Mouse (Mus musculus) adrenal gland, adult (tissue): ENCODE measurements around the gene Tns1.

Experiments used
- DNase-seq, 2 experiments: peaks; one replicate each; pipeline ENCODE4 v3.0.0; 2022 to 2023; ENCODE audit warnings: low spot score in 1 of 2; ENCODE audit not compliant: inconsistent age in 2 of 2

The Tns1 gene

DNA sequence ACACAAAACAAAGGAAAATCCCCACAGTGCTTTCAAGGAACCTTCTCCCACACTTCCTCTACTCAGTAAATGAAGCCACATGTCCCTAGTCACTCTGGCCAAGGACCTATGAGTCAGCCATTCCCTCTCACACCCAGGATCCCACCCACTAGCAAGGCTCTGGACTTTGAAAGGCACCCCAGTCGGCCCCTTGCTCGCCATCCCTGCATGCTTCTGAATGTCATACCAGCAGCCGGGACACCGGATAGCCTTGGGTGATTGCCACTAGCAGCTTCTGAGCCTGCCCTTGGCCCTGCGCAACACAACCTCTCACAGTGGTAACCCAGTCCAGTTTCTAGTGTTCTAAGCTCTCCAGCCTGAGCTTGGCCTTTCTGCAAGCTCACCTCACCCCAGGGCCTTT lies 58.2 kb downstream of the Tns1 start:
- peak; percentile 90 to 96 for DNase-seq

DNA sequence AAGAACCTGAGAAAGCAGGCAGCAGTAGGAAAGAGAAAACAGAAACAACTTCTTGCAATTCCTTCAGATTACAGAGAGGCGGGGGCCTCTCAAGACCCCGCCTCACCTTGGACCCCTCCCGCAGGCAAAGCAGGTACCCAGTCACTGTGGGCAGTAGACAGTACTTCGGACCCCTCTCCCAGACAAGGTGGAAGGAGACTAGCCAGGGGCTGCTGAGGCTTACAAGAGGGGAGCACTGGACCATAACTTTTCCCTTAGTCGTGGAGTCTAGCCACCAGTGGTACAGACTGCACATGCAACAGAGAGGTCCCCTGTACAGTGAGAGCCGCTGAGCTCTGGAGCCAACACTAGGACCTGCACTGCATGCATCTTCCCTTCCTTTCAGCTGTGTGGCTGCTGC lies 64.2 kb downstream of the Tns1 start:
- DNase-seq = no peak

DNA sequence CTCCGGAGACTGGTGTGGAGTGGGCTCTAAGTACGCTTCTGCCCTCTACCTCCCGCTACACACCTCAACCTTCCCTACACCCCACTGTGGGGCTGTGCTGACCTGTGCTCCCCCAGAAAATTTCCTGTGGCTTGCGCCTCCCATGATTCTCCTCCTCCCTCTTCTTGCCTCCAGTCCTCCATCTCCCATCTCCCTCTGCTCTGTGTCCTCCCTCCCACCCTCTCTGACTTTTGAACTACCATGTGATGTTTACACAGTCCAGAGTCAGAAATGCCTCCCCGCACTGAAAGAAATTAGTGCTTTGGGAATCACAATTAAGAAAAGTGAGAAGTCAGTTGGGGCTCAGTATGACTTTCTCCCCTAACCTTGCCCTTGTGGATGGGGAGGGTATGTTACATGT lies 64.7 kb downstream of the Tns1 start:
- no peak for DNase-seq

DNA sequence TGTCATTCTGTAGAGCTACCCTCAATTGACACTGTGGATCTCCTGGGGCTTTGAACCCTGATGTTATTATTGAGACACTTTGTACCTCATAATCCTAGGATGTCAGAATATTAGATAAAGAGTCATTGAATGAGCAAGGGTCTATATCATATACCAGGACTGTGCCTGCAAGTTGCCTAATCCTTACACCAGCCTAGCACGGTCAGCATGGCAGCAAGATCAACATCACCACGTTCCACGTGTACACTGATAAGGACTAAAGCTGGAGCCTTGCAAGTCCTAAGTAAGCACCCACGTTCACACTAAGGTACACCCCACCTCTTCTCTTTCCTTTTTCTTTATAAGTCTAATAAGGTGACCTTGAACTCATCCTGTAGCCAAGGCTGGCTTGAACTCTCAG lies 65.5 kb downstream of the Tns1 start:
- DNase-seq = no peak

DNA sequence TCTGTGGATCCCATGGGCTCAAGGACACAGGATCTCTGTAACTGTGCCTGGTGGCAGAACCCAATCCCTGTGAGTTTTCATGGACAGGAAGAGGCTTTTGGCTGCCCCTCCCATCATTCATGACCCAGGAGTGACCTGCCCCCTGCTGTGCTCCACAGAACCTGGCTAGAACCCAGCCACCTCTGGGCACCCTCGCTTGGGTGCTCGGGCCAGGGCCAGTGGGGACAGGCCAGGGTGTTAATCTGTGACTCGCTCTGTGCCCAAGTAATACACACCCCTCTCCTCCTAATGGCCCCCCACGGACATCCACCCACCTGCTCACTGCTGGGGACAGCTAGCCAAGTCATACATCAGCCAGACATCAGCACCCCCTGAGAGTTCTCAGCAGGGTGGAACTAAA lies 65.9 kb downstream of the Tns1 start:
- DNase-seq = no peak

DNA sequence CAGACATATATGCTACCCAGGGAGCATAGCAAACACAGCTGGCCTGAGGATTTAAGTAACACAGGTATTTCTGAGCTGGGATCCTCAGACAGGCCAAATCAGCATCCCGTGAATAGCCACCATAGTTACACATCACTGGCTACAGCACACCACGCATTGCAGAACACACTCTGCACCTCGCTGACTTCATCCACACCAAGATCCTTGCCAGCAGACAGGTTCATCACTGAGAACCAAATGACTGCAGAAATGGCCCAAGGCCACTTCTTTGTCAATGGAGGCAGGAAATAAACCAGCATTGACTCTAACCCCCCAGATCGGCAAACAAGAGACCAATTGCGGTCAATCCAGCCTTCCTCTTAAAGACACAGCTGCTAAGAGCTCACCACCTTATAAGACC lies 66.7 kb downstream of the Tns1 start:
- no peak for DNase-seq

DNA sequence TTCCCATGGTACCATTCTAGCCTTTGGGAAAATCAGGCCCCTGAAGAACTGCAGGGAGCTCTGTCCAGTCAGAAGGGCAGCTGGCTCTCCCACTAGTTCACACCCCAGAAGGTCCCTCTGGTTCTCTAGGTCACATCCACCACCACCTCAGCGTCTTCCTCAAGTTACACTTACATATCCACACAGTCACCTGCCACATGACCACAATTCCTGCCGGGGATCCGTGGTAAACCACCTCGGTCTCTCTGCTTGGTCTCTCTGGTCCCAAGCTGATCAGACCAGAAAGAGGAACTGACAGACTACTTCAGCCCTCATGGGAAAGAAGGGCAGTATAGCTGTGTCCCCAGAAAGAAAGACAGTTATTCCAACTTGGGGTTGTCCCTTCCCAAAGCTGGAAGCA lies 68.7 kb downstream of the Tns1 start:
- DNase-seq = no peak

DNA sequence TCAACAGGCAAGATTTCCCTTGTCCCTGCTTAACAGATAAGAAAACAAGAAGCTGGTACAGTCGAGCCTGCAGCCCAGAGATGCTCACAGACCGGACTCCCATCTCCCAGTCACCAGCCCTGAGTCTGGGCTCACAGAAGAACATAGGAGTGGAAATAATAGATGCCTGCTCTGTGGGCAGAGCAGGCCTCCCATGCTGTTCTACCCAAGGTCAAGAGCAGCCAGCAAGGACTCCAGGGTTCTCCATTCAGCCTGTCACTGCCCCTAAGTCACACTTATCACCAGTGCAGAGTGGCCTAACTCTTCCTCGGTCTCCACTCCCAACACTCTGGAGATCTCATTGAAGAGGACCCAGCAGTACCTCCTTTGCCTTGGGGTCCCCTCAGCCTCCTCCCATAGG lies 69.8 kb downstream of the Tns1 start:
- peak; percentile 54 to 66 for DNase-seq

DNA sequence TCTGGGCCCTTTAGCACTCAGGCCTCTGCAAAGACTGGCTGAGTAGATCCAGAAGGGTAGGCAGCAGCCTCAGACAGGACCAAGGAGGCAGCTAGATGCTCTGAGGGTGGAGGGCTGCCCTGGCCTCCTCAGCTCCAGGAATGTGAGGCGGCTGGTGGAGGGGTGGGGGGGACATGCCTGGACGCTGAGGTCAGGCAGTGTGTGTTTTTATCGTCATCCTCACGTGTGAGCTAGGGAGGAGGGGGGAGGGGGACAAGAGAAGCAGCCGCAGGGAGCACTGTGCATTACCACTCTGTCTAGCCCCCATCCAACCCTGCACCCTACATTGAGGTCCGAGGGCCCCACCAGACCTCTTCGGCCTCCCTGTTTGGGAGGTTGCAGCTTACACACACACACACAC lies 70.2 kb downstream of the Tns1 start:
- DNase-seq = no peak

DNA sequence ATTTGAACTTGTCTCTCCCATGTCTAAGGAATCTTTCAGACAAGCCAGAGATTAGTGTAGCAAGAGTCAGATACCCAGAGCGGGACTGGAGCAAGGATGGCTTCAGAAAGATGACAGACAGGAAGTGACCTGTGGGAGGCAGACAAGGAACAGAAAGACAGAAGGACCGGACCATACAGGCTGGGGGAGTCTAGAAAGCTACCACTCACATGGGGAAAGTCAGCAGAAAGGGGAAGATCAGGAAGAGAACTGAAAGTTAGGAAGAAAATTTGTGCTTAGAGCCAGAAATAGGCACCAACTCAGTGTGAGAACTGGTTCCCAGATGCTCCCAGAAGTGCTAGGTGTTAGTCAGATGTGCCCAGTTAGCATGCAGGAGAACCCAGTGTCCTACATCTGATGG lies 71.2 kb downstream of the Tns1 start:
- DNase-seq = no peak

DNA sequence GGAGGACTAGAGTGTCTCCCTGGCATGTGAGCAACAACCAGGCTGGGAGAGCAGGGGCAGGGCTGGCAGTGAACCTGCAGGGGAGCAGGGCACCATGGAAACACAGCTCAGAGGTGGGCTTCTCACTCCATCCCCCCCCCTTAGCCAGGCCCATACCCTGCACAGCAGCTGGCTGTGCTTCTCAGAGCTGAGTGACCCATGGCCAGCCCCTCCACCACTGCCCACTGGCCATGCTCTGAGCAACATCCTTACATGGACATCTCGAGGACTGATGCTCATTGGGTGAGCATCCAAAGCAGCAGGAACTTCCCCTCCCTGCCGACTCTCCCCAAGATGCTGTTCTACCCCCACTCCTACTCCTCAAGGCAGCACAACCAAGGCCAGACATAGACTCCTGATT lies 72.9 kb downstream of the Tns1 start:
- DNase-seq = no peak

DNA sequence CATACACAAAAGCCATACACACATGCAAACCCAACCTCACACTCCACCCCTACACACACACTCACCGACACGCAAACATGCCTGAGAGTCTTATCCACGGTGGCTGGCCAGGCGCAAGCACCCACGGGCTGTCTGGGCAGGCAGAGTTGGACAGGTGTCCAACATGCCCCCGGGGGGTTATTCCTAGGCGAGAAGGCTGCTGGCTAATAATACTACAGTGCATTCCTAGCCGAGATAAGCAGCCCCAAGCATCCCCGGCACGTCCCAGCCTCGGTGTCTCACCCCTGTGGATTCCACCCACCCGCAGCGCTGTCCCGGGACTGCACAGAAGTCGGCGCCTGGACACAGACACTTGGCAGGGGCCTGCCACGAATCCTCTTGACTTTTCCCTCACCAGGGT lies 74.8 kb downstream of the Tns1 start:
- DNase-seq = no peak

DNA sequence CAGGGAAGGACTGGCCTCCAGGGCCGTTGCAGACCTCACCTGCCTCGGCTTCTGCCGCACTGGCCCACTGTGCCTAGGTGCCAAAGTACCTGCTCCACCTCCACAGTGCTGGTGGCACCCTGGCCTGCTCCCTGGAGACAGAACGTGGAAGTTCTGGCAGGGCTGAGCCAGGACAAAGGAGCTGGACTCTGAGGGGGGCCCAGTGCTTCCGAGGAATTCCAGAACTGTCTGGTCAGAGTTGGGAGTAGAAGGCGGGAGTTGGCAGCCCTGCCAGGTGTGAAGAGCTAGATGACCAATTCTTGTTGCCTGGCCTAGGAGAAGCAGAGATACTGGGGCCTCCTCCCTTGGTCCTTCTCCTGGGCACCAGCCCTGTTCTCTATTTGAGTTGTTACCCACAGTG lies 76.5 kb downstream of the Tns1 start:
- DNase-seq = no peak

DNA sequence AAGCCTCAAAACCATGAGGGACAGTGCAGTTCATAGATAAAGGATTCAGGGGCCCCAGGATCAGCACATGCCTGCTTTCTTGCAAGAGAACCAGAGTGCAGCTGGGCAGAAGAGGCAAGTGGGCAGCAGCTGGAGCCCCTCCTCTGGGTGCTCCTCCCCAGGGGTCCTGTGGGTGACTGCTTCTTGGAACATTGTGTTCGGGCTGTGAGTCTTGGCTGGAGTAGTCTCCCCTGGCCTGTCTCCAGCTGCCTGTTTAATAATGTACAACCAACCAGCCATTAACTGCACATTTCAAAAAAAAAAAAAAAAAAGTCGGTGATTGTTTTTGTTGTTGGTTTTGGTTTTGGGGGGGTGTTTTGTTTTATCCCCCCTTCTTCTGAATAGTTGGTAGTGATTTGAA lies 76.9 kb downstream of the Tns1 start:
- DNase-seq = no peak

DNA sequence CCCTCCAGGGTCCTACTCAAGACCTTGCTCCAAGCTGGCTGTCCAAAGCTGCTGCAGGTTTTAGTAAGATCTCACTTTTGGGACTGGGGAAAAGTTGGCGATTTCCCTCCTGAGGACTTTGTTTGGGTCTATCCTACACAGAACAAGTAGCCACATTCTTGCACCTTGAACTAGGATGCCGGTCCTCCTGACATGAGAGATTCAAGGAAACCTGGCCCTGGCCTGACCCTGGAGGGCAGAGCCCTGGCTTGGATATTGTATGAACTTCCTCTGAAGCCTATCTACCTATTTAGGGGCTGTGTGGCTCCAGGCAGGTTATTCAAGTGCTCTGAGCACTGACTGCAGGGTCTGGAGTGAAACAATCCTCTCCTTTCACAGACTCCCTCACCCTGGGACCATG lies 79.2 kb downstream of the Tns1 start:
- DNase-seq = no peak

DNA sequence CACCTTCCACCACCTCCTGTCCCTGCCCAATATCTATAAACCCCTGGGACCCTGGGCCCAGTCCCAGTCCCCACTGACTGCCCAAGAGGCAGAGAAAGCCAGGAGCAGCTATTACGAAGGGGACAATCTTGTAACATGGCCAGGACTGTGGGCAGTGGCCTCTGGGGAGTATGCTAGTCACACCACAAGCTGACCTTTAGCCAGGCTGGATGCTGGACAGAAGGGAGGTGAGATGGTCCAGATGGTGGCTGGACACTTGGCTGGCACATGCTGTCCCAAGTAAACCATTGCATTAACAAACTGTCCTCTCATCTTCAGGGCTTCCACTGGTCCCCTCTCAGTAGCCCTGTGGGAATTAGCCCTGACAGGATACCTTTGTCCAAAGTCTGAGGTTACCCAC lies 79.8 kb downstream of the Tns1 start:
- peak in 1 of 2 experiments; percentile 59 for DNase-seq

DNA sequence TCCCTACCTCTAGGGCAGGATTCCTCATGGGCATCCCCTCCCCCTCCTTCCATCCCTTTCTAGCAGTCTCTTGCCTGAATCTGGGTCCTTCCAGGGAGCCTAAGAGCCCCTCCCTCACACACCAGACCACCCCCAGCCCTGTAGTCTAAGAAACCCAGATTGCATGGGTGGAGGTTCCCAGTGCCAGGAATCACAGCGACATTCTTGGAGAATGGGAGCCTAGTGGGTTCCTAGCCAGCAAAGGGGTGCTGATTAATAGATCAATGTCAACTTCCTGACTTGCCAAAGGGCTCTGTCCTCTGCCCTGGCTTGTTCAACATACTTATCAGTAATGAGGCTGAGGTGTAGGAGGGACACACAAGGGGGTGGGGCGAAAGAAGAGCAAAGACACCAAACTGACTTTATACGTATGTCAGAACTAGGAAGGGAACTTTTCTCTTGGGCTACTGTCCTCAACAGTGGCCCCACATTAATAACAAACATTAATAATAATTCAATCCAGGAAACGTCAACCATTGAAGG lies 80.6 kb downstream of the Tns1 start:
- DNase-seq = no peak

DNA sequence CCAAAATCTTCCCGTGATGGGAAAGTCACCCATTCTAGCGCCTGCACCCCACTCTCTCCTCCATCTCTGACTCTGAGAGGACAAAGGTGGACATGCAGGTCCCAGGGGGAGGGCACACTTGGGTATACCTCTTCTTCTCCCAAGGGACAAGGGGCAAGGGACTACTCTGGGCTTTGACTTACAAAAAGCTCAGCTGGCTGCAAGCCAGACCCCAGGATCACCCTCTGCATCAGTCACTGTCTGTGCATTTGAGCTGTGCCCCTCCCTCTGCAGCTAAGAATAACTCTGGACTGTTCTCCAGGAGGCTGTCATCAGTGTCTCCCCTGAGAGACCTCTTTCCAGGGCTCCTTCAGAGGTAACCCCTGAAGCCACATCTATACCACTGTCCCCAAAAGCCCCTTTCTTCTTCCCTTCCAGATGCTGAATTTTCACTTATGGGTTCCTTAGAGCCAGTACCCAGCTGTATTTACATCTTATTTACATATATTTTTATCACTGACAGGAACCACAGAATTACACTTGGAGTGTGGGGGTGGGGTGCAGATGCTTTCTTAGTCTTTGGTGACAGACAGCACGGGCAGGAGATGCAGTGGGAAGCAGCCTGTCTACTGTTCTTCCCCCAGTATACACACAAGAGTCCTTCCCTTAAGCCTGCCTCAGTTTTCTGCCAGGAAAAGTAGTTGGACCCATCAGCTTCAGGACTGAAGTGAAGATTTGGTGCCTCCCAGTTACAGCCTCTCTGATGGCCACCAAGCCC lies 81.4 kb downstream of the Tns1 start:
- peak in 1 of 2 experiments; percentile 60 for DNase-seq

DNA sequence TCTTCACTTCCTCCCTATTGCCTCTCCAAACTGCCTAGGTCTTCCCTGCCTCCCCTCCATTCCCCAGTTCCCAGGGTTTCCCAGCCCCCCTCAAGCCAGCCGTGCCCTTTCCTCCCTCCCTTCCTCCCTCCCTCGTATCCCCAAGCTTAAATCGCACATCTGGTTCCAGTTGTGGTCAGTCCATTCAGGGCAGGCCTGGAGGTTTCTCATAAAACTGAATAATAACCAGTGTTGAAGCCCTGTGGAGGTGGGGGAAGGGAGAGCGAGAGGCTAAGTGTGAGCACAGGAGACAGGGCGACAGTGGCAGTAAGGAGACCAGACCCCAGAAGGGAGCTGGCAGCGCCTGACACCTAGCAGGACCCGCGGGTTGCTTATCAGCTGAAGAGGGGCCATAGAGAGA lies 82.6 kb downstream of the Tns1 start:
- no peak for DNase-seq

DNA sequence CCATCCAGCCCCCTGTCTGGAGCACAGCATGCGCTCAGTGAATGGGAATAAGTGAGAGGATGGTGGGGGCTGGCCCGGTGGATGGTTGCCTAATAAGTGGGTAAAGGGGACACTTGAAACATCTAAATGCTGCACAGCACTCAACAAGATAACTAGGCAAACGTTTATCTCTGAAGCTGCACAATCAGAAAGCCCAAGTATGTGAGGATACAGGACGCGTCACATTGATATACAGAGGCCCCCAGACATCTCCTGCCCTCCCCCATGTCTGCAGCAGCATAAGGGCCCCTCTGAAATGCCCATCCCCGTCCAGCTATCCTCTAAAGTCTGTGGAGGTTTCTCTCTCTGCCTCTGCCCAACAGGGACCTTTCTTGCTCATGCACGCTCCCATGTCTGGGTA lies 83.1 kb downstream of the Tns1 start:
- no peak for DNase-seq

DNA sequence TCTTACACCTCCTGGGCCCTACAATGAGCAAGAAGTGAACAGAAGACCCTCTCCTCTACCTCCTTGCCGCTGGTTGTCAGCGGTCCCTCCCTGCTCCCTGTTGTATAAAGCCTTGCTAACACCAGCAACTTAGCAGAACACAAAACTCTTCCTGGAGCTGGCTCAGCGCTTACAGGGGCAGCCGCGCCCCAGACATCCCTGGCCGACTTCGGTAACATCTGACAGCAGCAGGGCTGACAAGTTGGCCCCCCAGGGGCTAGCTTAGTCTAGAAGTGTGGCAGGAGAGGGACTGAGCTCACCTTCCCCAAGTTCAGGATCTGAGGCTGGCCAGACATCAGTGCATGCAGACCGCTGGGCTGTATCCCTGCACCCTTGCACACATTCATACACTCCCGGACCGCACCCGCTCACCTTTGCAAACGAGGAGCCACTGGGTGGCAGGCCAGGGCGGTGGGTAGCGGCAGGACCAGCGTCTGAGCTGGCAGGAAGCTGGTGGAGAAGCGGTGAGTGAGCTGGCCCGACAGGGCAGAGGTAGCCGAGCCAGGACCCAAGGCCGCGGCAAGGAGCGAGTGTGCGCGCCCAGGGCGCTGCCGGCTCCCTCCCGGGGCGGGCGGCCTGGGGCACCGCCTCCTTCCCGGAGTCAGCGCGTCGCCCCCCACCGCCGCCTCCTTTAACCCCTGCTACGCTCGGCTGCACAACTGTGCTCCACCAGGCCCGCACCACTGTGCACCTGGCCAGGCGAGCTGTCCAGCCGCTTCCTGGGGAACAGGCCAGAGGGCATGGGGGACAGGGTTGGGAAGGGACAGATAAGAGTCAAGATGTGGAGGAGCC lies 87.5 kb downstream of the Tns1 start:
- peak; percentile 88 to 94 for DNase-seq

DNA sequence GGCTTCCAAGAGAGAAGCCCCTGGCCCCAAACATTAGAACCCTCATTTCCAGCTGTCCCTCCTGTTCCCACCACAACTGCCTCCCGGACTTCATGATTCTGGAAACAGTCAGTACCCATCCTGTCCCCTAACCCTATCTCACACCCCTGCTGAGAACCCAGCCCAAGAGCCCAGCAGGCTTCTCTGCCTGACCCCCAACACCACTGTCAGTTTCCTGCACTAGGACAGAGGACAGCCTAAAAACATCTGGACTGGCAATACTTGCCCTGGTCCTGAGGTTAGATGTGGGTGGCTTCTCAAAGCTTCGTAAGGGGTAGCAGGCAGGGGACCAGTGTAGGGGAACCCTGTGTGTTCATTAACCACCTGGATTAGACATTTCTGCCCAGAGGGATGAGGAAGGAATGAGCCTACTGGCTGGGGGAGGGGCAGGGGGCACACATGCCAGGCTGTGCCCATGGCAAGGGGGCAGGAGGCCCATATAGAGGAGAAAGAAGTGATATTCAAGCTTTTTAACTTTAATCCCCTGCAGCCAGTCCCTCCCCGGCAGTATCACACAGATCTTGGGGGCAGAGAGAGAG lies 88.2 kb downstream of the Tns1 start:
- DNase-seq = peak in 1 of 2 experiments; percentile 74
